In genomic region chr10:69259161-69259560, GRCm38 (mm10) we compare ENCODE assay signal across 15 mouse cellular contexts. TPM values are rescaled to one million over a fixed set of nuclear protein-coding genes. Genes with fewer than 3 reads are reported as not detected.
A peak's percentile ranks its signal among the peaks of the same experiment; 100 is the strongest.
DNase-seq lines count a peak whose midpoint lies in the region; ATAC-seq and TF ChIP-seq lines count a peak whose summit lies in the region.
"Had no signal": no experiment of that assay in that cellular context is flagged by ENCODE, and none has a peak within 500 bp of the region (broad histone marks: within the 10 kb centered on the region; RNA-seq: fewer than 3 reads in every experiment).

No protein-coding gene starts in this region.

- no peak for TF ChIP-seq CTCF in spleen, adult 2 months (IDR thresholded peaks at IDR 0.05; ENCODE audit: extremely low read depth, insufficient read depth, insufficient read length, insufficient replicate concordance)

- ATAC-seq in kidney, embryonic 15.5 days (replicated peaks; ENCODE audit: low FRiP score), result no peak; the same call in 1 of the 2 replicates
- no peak for ATAC-seq in stomach, embryonic 16.5 days (ENCODE audit: insufficient read depth, low FRiP score)
- ATAC-seq: forebrain, embryonic 13.5 days; inflammation-experienced regulatory T-cells, adult 6 months had no signal

- H3K36me3 ChIP-seq in heart, embryonic 10.5 days, result peaks cover 21% of the 10 kb centered on the region
- H3K36me3 ChIP-seq in kidney, embryonic 15.5 days, result peaks cover 9% of the 10 kb centered on the region; the same call in 1 of the 2 replicates
- H3K36me3 ChIP-seq in spleen, adult 2 months (ENCODE audit: control insufficient read depth, insufficient read depth, low read length), result no peaks in the 10 kb centered on the region
- no peaks in the 10 kb centered on the region for H3K36me3 ChIP-seq in stomach, embryonic 16.5 days (ENCODE audit: control insufficient read depth, insufficient read depth, low read length)
- H3K36me3 ChIP-seq: G1E had no signal

- DNase-seq in heart, embryonic 10.5 days (ENCODE audit: low spot score), result no peak
- no peak for DNase-seq in heart, adult 18-20 months
- DNase-seq in kidney, postnatal 4 days, result no peak
- DNase-seq in spleen, adult 2 months (ENCODE audit: low read depth in 1 of 2, low spot score in 2 of 2), result no peak
- DNase-seq in spleen, postnatal 10 days (ENCODE audit: low spot score in 2 of 2), result no peak
- no peak for DNase-seq in frontal cortex, postnatal 10 days (ENCODE audit: low spot score in 2 of 2)
- DNase-seq: cerebellum, adult 8-10 months; left cerebral cortex, postnatal 4 days; midbrain, embryonic 14.5 days; right cerebral cortex, postnatal 14 days had no signal

- WGBS in heart, embryonic 10.5 days, result 64% methylated on average over 2 of the region's 2 CpGs
- WGBS in kidney, embryonic 15.5 days, result 27% methylated on average over 2 of the region's 2 CpGs
- WGBS in spleen, adult 2 months, result 25% methylated on average over 2 of the region's 2 CpGs
- 30% methylated on average over 2 of the region's 2 CpGs for WGBS in stomach, embryonic 16.5 days

- TF ChIP-seq POLR2A in spleen, adult 2 months (IDR thresholded peaks at IDR 0.05; ENCODE audit: low read depth, low read length), result no peak

- H3K4me2 ChIP-seq in kidney, embryonic 15.5 days, result no peak overlapping the region
- no peak overlapping the region for H3K4me2 ChIP-seq in stomach, embryonic 16.5 days (ENCODE audit: low read depth, low read length)
- H3K4me2 ChIP-seq: forebrain, embryonic 13.5 days had no signal

- H3K4me3 ChIP-seq in heart, embryonic 10.5 days, result no peak overlapping the region
- H3K4me3 ChIP-seq in kidney, embryonic 15.5 days (replicated peaks), result no peak overlapping the region
- H3K4me3 ChIP-seq in spleen, adult 2 months (ENCODE audit: extremely low read depth, insufficient read depth, insufficient read length), result no peak overlapping the region
- H3K4me3 ChIP-seq in stomach, embryonic 16.5 days (replicated peaks; ENCODE audit: low read length), result no peak overlapping the region
- H3K4me3 ChIP-seq: forebrain, embryonic 13.5 days had no signal

- 0 out of 2 replicates have a peak overlapping the region, but pooled peaks have one; percentile 52 for H3K27ac ChIP-seq in heart, embryonic 10.5 days
- H3K27ac ChIP-seq in kidney, embryonic 15.5 days, result peak overlapping the region; percentile 72
- H3K27ac ChIP-seq in spleen, adult 2 months (ENCODE audit: insufficient read depth, low read length), result 0 out of 2 replicates have a peak overlapping the region, but pooled peaks have one; percentile 0
- peak overlapping the region; percentile 43 for H3K27ac ChIP-seq in stomach, embryonic 16.5 days (ENCODE audit: low read length)
- H3K27ac ChIP-seq: forebrain, embryonic 13.5 days had no signal

- H3K4me1 ChIP-seq in heart, embryonic 10.5 days, result peaks cover 57% of the 10 kb centered on the region
- H3K4me1 ChIP-seq in kidney, embryonic 15.5 days, result peaks cover 62% of the 10 kb centered on the region
- H3K4me1 ChIP-seq in spleen, adult 2 months (ENCODE audit: control insufficient read depth, insufficient read depth, insufficient read length), result peaks cover 16% of the 10 kb centered on the region; the same call in 1 of the 2 replicates
- peaks cover 36% of the 10 kb centered on the region for H3K4me1 ChIP-seq in stomach, embryonic 16.5 days (ENCODE audit: control insufficient read depth, insufficient read depth, low read length)

- no peak overlapping the region for H3K9ac ChIP-seq in kidney, embryonic 15.5 days
- H3K9ac ChIP-seq in stomach, embryonic 16.5 days (ENCODE audit: low read length), result no peak overlapping the region
- H3K9ac ChIP-seq: forebrain, embryonic 13.5 days had no signal

- H3K27me3 ChIP-seq in heart, embryonic 10.5 days (ENCODE audit: insufficient read depth, poor library complexity, severe bottlenecking), result no peaks in the 10 kb centered on the region
- no peaks in the 10 kb centered on the region for H3K27me3 ChIP-seq in kidney, embryonic 15.5 days
- no peaks in the 10 kb centered on the region for H3K27me3 ChIP-seq in spleen, adult 2 months (ENCODE audit: control insufficient read depth, insufficient read depth, low read length)
- H3K27me3 ChIP-seq in stomach, embryonic 16.5 days (ENCODE audit: control insufficient read depth, insufficient read depth, low read length), result no peaks in the 10 kb centered on the region
- H3K27me3 ChIP-seq: forebrain, embryonic 13.5 days had no signal

- no peaks in the 10 kb centered on the region for H3K9me3 ChIP-seq in heart, embryonic 10.5 days
- H3K9me3 ChIP-seq in kidney, embryonic 15.5 days (replicated peaks), result no peaks in the 10 kb centered on the region
- no peaks in the 10 kb centered on the region for H3K9me3 ChIP-seq in stomach, embryonic 16.5 days (replicated peaks; ENCODE audit: control insufficient read depth, low read length)
- H3K9me3 ChIP-seq: forebrain, embryonic 13.5 days had no signal

RNA-seq across cellular contexts. Expression of gene A930033H14Rik, which starts 46.3 kb away (rescaled TPM):
- polyA plus RNA-seq in heart, embryonic 10.5 days (2016; fragmentation: Nextera tagmentation; extraction: Ambion mirVana), result 1.7 and 1.9 TPM in 2 replicates
- total RNA-seq in heart, adult 18-20 months (2021), result under 1 TPM; 0.72 to 0.85 TPM
- 2.0 and 2.2 TPM in 2 replicates for polyA plus RNA-seq in kidney, embryonic 15.5 days (2015; fragmentation: Nextera tagmentation; extraction: Ambion mirVana)
- polyA plus RNA-seq in spleen, adult 2 months (2012; rRNA removed), result 0.53 and 0.58 TPM in 2 replicates
- 1.8 and 2.0 TPM in 2 replicates for polyA plus RNA-seq in stomach, embryonic 16.5 days (2015; fragmentation: Nextera tagmentation; extraction: Ambion mirVana)
- polyA plus RNA-seq: G1E; inflammation-experienced regulatory T-cells, adult 6 months had no signal

Comparison
In these comparisons a context has a peak if more than half of its experiments do, and no peak if none do; other contexts are left out.
1. H3K27ac ChIP-seq: peak in every context shown above with its lines; median percentile 72 in kidney, embryonic 15.5 days; 52 in heart, embryonic 10.5 days; 43 in stomach, embryonic 16.5 days; 0 in spleen, adult 2 months.